Mouse (Mus musculus) liver, postnatal 0 days (tissue): ENCODE measurements at regions not wholly inside any gene's neighbourhood (a gene's known extent, or its start where the extent isn't known, plus 50 kb on each side); places are given as distances from the start of the nearest gene placed in this dataset.

Experiments used
- CTCF ChIP-seq: sonication (generic); IDR thresholded peaks from 2 replicates; pipeline ENCODE4 v1.5.1; 2016; ENCODE audit warnings: antibody characterized with exemption, low read depth
- EP300 ChIP-seq: IDR thresholded peaks from 2 replicates; pipeline ENCODE4 v1.6.1; 2016; ENCODE audit warnings: antibody characterized with exemption, low read depth, mild to moderate bottlenecking

GRCm38 (mm10) chr13:4772324-4772723, 163.3 kb upstream of the Akr1e1 start:
- TF ChIP-seq CTCF (no peak), EP300 (no peak)
